In genomic region chr10:94256518-94256917, GRCm38 (mm10) we compare ENCODE assay signal across 38 mouse cellular contexts. TPM values are rescaled to one million over a fixed set of nuclear protein-coding genes. Genes with fewer than 3 reads are reported as not detected.
"Had no signal": no experiment of that assay in that cellular context is flagged by ENCODE, and none has a peak within 500 bp of the region (broad histone marks: within the 10 kb centered on the region; RNA-seq: fewer than 3 reads in every experiment).

No protein-coding gene starts in this region.

- ATAC-seq: hindbrain, embryonic 16.5 days; inflammation-experienced regulatory T-cells, adult 6 months; intestine, embryonic 15.5 days; intestine, postnatal 0 days had no signal

- H3K27ac ChIP-seq: gastrocnemius, adult 2 months; heart, adult 2 months; heart, embryonic 13.5 days; heart, embryonic 15.5 days; hindbrain, embryonic 10.5 days; hindbrain, embryonic 12.5 days; hindbrain, embryonic 14.5 days; intestine, embryonic 15.5 days; layer of hippocampus, adult 2 months; left cerebral cortex, adult 2 months; limb, embryonic 10.5 days; limb, embryonic 12.5 days; liver, embryonic 13.5 days had no signal

- H3K4me2 ChIP-seq: heart, embryonic 11.5 days; heart, embryonic 13.5 days; heart, embryonic 15.5 days; hindbrain, embryonic 12.5 days; hindbrain, embryonic 14.5 days; intestine, embryonic 15.5 days; limb, embryonic 12.5 days; liver, embryonic 11.5 days; liver, embryonic 13.5 days had no signal

- H3K4me1 ChIP-seq: heart, embryonic 15.5 days; hindbrain, embryonic 12.5 days; intestine, embryonic 15.5 days; limb, embryonic 12.5 days had no signal

- H3K4me3 ChIP-seq: gastrocnemius, adult 2 months; heart, adult 2 months; heart, embryonic 13.5 days; heart, embryonic 15.5 days; hindbrain, embryonic 10.5 days; hindbrain, embryonic 12.5 days; intestine, embryonic 15.5 days; layer of hippocampus, adult 2 months; left cerebral cortex, adult 2 months; limb, embryonic 10.5 days; limb, embryonic 12.5 days; liver, embryonic 13.5 days had no signal

- H3K27me3 ChIP-seq: heart, embryonic 13.5 days; heart, embryonic 15.5 days; hindbrain, embryonic 12.5 days; intestine, embryonic 15.5 days; limb, embryonic 12.5 days had no signal

- H3K9ac ChIP-seq: heart, embryonic 13.5 days; heart, embryonic 15.5 days; hindbrain, embryonic 12.5 days; hindbrain, embryonic 14.5 days; intestine, embryonic 15.5 days; limb, embryonic 12.5 days; liver, embryonic 13.5 days had no signal

- DNase-seq: gastrocnemius, adult 2 months; gastrocnemius, postnatal 10 days; gastrocnemius, postnatal 25 days; heart, adult 2 months; heart, postnatal 14 days; heart, postnatal 36 days; kidney, adult 2 months; kidney, adult 9 months; kidney, postnatal 10 days; kidney, postnatal 25 days; kidney, postnatal 4 days; liver; liver, embryonic 13.5 days had no signal

- H3K36me3 ChIP-seq: heart, embryonic 13.5 days; heart, embryonic 15.5 days; hindbrain, embryonic 10.5 days; hindbrain, embryonic 12.5 days; intestine, embryonic 15.5 days; limb, embryonic 10.5 days; limb, embryonic 12.5 days; liver, embryonic 13.5 days had no signal

- H3K9me3 ChIP-seq: heart, embryonic 15.5 days; hindbrain, embryonic 10.5 days; hindbrain, embryonic 12.5 days; intestine, embryonic 15.5 days; limb, embryonic 10.5 days; limb, embryonic 12.5 days; liver, embryonic 13.5 days had no signal

RNA-seq across cellular contexts. Expression of gene Gm4792, which starts 42.0 kb away (rescaled TPM):
- total RNA-seq: gastrocnemius, adult 2 months; gastrocnemius, postnatal 10 days; gastrocnemius, postnatal 25 days; gastrocnemius, postnatal 4 days; granulocyte monocyte progenitor cell, adult 5-6 weeks; heart, adult 2 months; heart, postnatal 14 days; heart, postnatal 36 days; layer of hippocampus, adult 2 months; layer of hippocampus, postnatal 10 days; layer of hippocampus, postnatal 25 days; left cerebral cortex, adult 2 months; left cerebral cortex, postnatal 14 days; left cerebral cortex, postnatal 36 days had no signal
- polyA plus RNA-seq: frontal cortex, adult 2 months; heart, adult 2 months; heart, embryonic 11.5 days; heart, embryonic 13.5 days; heart, embryonic 15.5 days; heart, postnatal 0 days; inflammation-experienced regulatory T-cells, adult 6 months; intestine, embryonic 15.5 days; intestine, postnatal 0 days; kidney, adult 2 months; kidney, embryonic 16.5 days; limb, embryonic 10.5 days; limb, embryonic 12.5 days; limb, embryonic 14.5 days; liver, embryonic 11.5 days; liver, embryonic 13.5 days had no signal
